Mouse (Mus musculus): ENCODE results near the gene Mmd. TPM values are rescaled to one million over a fixed set of nuclear protein-coding genes. Genes with fewer than 3 reads are reported as not detected.

Mmd gene
- polyA plus RNA-seq, 1 experiment from 2014 or later = 80.2 TPM

DNA sequence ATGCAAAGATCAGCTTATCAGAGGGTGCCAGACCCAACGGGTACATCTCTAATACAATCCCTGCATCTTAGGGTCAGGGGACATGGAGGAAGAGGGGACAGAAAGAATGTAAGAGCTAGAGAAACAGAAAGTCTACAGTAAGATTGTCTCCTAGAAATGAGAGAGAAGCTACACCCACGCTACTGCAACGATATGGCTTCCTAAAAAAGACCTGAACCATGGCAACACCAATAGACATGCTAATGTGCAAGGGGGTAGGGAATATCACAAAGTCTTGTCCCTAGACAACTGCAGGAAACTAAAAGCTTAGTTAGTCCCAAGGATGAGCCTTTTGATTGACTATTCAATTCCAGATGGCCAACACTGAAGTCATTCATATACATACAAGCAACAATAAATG lies 65.3 kb downstream of the Mmd start:
- no peak for ATAC-seq (replicated peaks; ENCODE audit: extremely low read depth, insufficient read depth, low FRiP score)
- Histone ChIP-seq H3K9ac (ENCODE audit: low read length) (no peak overlapping the region), H3K4me1 (ENCODE audit: control insufficient read depth, insufficient read depth, low read length) (no peaks in the 10 kb centered on the region), H3K27me3 (ENCODE audit: control insufficient read depth, insufficient read depth, low read length) (no peaks in the 10 kb centered on the region), H3K4me2 (ENCODE audit: low read depth, low read length) (no peak overlapping the region), H3K27ac (ENCODE audit: low read length) (no peak overlapping the region), H3K9me3 (replicated peaks; ENCODE audit: control insufficient read depth, low read length) (no peaks in the 10 kb centered on the region), H3K4me3 (ENCODE audit: low read length) (no peak overlapping the region), H3K36me3 (ENCODE audit: control insufficient read depth, insufficient read depth) (no peaks in the 10 kb centered on the region)
- WGBS = 79% methylated on average over 3 of the region's 3 CpGs

DNA sequence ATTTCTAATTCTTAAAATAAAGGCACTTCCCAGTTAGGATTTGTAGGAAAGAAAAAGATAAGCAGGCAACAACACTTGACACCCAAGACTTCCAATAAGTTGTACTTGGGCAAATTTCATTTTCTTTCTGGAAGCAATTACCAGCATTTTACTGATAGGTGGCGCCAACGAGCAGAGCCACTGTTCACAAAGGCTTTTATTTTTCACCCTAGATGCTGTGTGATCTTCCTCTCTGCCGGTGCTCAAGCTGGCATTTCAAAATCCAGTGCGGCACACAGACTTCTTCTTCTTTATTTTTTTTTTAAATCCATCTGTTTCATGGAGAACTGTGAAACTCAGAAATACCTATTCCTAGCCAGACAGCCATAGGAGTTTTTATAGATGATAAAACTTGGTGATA lies 68.2 kb downstream of the Mmd start:
- H3K27me3 ChIP-seq (ENCODE audit: control insufficient read depth, insufficient read depth, low read length) = no peaks in the 10 kb centered on the region
- 18% methylated on average over 4 of the region's 4 CpGs for WGBS
- H3K36me3 ChIP-seq (ENCODE audit: control insufficient read depth, insufficient read depth) = no peaks in the 10 kb centered on the region
- H3K4me2 ChIP-seq (ENCODE audit: low read depth, low read length) = no peak overlapping the region
- ATAC-seq (replicated peaks; ENCODE audit: extremely low read depth, insufficient read depth, low FRiP score) = no peak
- no peaks in the 10 kb centered on the region for H3K9me3 ChIP-seq (replicated peaks; ENCODE audit: control insufficient read depth, low read length)
- H3K4me1 ChIP-seq (ENCODE audit: control insufficient read depth, insufficient read depth, low read length) = no peaks in the 10 kb centered on the region
- H3K4me3 ChIP-seq (ENCODE audit: low read length) = no peak overlapping the region
- H3K27ac ChIP-seq (ENCODE audit: low read length) = no peak overlapping the region
- H3K9ac ChIP-seq (ENCODE audit: low read length) = no peak overlapping the region

DNA sequence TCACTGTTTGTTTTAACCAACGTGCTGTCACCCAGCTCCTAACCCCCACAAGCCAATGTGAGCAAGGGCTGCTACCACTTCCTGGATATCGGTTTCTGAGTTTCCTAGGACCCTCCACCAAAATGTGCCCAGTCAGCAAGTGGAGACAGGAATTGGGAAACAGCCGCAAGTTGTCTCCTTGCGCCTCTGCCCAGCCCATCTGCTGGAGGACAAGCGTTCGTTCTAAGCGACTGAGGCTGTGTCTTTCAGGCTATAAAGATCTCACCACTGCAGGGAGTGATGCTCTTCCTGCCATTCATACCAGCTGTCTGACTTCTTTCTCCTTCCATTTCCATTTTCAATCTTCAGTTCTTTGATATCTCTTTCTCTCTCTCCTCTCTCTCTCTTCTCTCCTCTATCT lies 71.7 kb downstream of the Mmd start:
- WGBS = 61% methylated on average over 7 of the region's 7 CpGs
- no peak overlapping the region for H3K9ac ChIP-seq (ENCODE audit: low read length)
- ATAC-seq (replicated peaks; ENCODE audit: extremely low read depth, insufficient read depth, low FRiP score) = no peak
- H3K4me3 ChIP-seq (ENCODE audit: low read length) = no peak overlapping the region
- H3K4me2 ChIP-seq (ENCODE audit: low read depth, low read length) = no peak overlapping the region
- H3K36me3 ChIP-seq (ENCODE audit: control insufficient read depth, insufficient read depth) = no peaks in the 10 kb centered on the region
- H3K27me3 ChIP-seq (ENCODE audit: control insufficient read depth, insufficient read depth, low read length) = no peaks in the 10 kb centered on the region
- H3K27ac ChIP-seq (ENCODE audit: low read length) = no peak overlapping the region
- no peaks in the 10 kb centered on the region for H3K9me3 ChIP-seq (replicated peaks; ENCODE audit: control insufficient read depth, low read length)
- H3K4me1 ChIP-seq (ENCODE audit: control insufficient read depth, insufficient read depth, low read length) = no peaks in the 10 kb centered on the region

DNA sequence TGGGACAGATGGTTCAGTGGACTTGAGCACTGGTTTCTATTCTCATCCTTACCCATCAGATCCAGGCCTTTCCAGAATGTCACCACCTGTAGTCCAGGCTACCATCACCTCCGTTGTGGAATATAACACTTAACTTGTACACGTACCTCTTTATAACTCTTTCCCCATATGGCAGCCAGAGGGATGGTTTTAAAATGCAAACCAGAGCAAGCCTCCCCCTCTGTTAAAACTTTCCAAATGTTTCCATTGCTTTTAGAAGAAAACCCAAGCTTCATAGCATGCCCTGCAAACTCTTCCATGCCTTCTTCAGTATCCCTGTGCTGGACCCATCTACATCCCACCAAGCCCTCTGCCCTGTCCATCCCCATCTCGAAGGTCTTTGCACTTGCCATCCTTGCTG lies 75.3 kb downstream of the Mmd start:
- no peaks in the 10 kb centered on the region for H3K27me3 ChIP-seq (ENCODE audit: control insufficient read depth, insufficient read depth, low read length)
- ATAC-seq (replicated peaks; ENCODE audit: extremely low read depth, insufficient read depth, low FRiP score) = no peak
- no peaks in the 10 kb centered on the region for H3K4me1 ChIP-seq (ENCODE audit: control insufficient read depth, insufficient read depth, low read length)
- H3K9ac ChIP-seq (ENCODE audit: low read length) = no peak overlapping the region
- no peaks in the 10 kb centered on the region for H3K36me3 ChIP-seq (ENCODE audit: control insufficient read depth, insufficient read depth)
- no peaks in the 10 kb centered on the region for H3K9me3 ChIP-seq (replicated peaks; ENCODE audit: control insufficient read depth, low read length)
- WGBS = 86% methylated on average over 3 of the region's 3 CpGs
- H3K4me3 ChIP-seq (ENCODE audit: low read length) = no peak overlapping the region
- H3K27ac ChIP-seq (ENCODE audit: low read length) = no peak overlapping the region
- H3K4me2 ChIP-seq (ENCODE audit: low read depth, low read length) = no peak overlapping the region

DNA sequence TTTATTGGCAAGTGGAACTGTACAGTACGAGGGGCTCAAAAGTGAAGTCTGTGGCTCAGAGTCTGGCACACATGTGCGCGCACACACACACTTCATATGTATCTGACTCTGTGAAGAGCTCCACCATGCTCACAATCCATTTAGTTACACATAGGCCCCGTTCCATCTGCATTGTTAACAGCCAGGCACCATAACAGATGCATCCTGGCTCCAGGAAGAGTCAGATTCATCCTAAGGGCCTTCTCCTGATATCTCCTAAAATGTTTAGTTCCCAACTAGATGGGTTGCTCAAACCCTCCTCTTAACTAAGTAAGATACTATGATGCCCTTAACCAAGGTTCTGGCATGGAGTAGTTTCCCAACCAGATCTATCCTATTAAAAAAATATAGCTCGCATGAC lies 76.9 kb downstream of the Mmd start:
- no peak overlapping the region for H3K4me2 ChIP-seq (ENCODE audit: low read depth, low read length)
- H3K9me3 ChIP-seq (replicated peaks; ENCODE audit: control insufficient read depth, low read length) = no peaks in the 10 kb centered on the region
- H3K36me3 ChIP-seq (ENCODE audit: control insufficient read depth, insufficient read depth) = no peaks in the 10 kb centered on the region
- WGBS = 93% methylated on average over 5 of the region's 5 CpGs
- no peak overlapping the region for H3K27ac ChIP-seq (ENCODE audit: low read length)
- ATAC-seq (replicated peaks; ENCODE audit: extremely low read depth, insufficient read depth, low FRiP score) = no peak
- no peaks in the 10 kb centered on the region for H3K4me1 ChIP-seq (ENCODE audit: control insufficient read depth, insufficient read depth, low read length)
- H3K27me3 ChIP-seq (ENCODE audit: control insufficient read depth, insufficient read depth, low read length) = no peaks in the 10 kb centered on the region
- no peak overlapping the region for H3K4me3 ChIP-seq (ENCODE audit: low read length)
- no peak overlapping the region for H3K9ac ChIP-seq (ENCODE audit: low read length)

DNA sequence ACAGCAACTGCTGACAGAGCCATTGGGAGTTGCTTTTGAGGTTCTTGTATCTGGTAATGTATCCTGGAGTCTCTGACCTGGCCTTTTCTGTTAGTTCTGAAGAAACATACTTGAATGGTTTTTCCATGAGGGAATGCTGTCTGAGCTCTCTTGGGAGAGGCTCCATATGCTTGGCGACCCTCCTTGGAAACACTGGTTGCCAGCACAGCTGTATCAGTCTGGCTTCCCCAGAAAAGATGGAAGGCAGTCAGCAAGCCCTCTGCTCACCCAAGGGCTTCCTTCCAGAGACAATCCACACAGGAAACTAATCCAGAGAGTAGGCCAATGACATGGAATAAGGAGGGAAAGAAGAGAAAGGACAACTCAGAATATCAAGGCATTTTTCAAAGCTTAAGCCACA lies 77.6 kb downstream of the Mmd start:
- ATAC-seq (replicated peaks; ENCODE audit: extremely low read depth, insufficient read depth, low FRiP score) = no peak
- H3K4me1 ChIP-seq (ENCODE audit: control insufficient read depth, insufficient read depth, low read length) = no peaks in the 10 kb centered on the region
- WGBS = 59% methylated on average over 1 of the region's 1 CpGs
- H3K27me3 ChIP-seq (ENCODE audit: control insufficient read depth, insufficient read depth, low read length) = no peaks in the 10 kb centered on the region
- H3K27ac ChIP-seq (ENCODE audit: low read length) = no peak overlapping the region
- H3K9ac ChIP-seq (ENCODE audit: low read length) = no peak overlapping the region
- H3K4me2 ChIP-seq (ENCODE audit: low read depth, low read length) = no peak overlapping the region
- no peaks in the 10 kb centered on the region for H3K9me3 ChIP-seq (replicated peaks; ENCODE audit: control insufficient read depth, low read length)
- H3K4me3 ChIP-seq (ENCODE audit: low read length) = no peak overlapping the region
- H3K36me3 ChIP-seq (ENCODE audit: control insufficient read depth, insufficient read depth) = no peaks in the 10 kb centered on the region

Other genes with a start within 250 kb of the Mmd start
- 7.3 and 8.3 TPM in 2 replicates for gene Pctp, start 246.6 kb upstream of the Mmd start, polyA plus RNA-seq (2015; fragmentation: Nextera tagmentation; extraction: Ambion mirVana)
- 9.8 and 13.4 TPM in 2 replicates for gene Tmem100, start 219.1 kb upstream of the Mmd start, polyA plus RNA-seq (2015; fragmentation: Nextera tagmentation; extraction: Ambion mirVana)
- gene Gm45716, start 61.8 kb upstream of the Mmd start, polyA plus RNA-seq (2015; fragmentation: Nextera tagmentation; extraction: Ambion mirVana) = 53.0 TPM in 2 replicates
- gene Hlf, start 141.4 kb downstream of the Mmd start, polyA plus RNA-seq (2015; fragmentation: Nextera tagmentation; extraction: Ambion mirVana) = 5.3 and 5.7 TPM in 2 replicates

All from heart, embryonic 16.5 days (tissue).